Mouse (Mus musculus) left cerebral cortex, postnatal 25 days (tissue): ENCODE measurements around the gene Kif26a. TPM values are rescaled to one million over a fixed set of nuclear protein-coding genes. Genes with fewer than 3 reads are reported as not detected.

Experiments used
- DNase-seq, 2 experiments: peaks; one replicate each; pipeline ENCODE4 v3.0.0; 2022; ENCODE audit warnings: low spot score in 2 of 2, mixed read lengths in 1 of 2
- intact Hi-C: fragments of 180-260 bp; cut with DNase I; formaldehyde crosslinking; loops from one replicate; pipeline ENCODE4 v1.15.1; 2025
- total RNA-seq, 2 experiments: library from RNA; stranded (reverse); gene quantifications; 2 replicates each; pipeline ENCODE4 v1.2.3; 2021

The Kif26a gene
- total RNA-seq, 2 experiments from 2014 or later: 4.6 to 4.8 TPM

- intact Hi-C loops: no loop called here
- DNase-seq: no peak
These were observed 9.4 kb downstream of the Kif26a start for GRCm38 (mm10) chr12:112155218-112156051.

GRCm38 (mm10) chr12:112156804-112157203, 10.8 kb downstream of the Kif26a start:
- intact Hi-C loops: no loop called here
- DNase-seq: no peak

DNA sequence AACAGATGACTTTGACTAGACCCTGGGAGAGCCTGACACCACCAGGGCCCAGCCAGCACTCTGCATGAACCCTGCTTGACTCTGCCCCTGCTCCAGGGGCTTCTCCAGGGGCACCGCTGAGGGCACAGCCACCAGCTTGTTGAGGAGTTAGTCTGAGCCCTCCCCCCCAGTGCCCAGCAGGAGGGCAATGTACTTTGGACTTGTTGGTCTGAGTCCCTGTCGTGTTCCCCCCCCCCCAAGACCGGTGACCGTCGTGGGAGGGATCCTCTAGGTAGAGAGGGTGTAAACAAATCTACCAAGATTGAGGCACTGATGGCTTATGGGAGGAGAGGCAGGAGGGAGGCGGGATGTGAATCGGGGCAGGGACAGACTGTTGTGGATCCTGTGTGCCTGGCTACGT, 12.2 kb downstream of the Kif26a start:
- DNase-seq: no peak
- intact Hi-C loops: no loop called here

DNA sequence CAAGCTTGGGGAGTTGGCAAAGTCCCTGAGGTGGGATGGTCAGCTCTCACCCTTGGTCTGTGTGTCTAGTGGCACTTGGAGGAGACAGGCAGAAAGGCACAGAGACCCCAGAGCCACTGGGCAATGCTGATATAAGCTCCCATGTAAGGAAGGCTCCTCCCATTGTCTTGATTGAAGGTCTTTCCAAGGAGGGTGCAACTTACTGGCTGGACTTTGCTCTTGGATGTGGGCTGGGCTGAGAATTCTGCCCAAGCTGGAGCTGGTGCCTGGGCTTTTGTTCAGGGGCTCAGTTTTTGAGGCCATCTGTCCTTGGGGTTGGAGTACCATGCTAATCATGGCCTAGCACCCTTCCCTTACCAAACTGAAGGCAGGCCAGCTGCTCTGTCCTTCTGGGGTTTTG, 12.8 kb downstream of the Kif26a start:
- no peak for DNase-seq
- intact Hi-C loops: no loop called here

DNA sequence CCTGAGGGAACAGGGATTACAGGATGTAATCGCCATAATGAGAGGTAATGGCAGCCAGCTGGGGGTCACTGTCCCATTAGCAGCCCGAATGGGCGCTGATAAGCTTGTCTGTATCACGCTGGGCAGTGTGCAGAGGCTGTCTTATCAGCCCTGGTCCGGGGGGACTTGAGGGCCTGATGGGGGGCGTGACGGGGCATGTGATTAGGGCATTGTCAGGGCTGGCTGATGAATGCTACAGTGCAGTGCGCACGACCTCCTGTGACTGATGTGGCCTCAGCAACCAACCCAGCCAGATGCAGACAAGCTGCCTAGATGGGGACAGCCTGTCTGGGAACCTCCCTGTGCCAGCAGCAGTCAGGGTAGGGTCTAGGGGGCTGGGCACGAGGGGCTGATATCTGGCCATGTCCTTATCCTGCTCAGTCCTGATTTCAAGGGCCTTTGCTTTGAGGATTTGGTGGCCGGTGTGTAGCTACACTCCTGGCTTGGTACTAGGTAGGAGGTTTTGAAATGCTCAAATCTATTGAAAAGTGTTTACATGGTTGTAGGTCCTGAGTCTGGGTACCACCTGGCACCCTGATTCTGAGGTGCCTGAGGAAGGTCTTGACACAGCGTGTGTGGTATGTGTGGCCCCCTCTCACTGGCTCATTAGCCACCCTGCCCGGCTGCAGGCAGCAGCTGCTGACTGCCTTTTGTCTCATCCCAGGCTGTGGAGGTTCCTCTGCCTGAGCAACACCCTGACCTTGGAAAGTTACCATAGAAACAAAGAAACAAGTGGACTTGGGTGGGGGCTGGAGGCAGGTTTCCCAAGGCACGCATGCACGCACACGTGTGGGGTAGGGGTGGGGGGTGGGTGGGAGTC, 18.2 kb downstream of the Kif26a start:
- intact Hi-C loops: no loop called here
- DNase-seq: no peak

- intact Hi-C loops: no loop called here
- no peak for DNase-seq
These were observed 18.8 kb downstream of the Kif26a start for GRCm38 (mm10) chr12:112164840-112165219.

DNA sequence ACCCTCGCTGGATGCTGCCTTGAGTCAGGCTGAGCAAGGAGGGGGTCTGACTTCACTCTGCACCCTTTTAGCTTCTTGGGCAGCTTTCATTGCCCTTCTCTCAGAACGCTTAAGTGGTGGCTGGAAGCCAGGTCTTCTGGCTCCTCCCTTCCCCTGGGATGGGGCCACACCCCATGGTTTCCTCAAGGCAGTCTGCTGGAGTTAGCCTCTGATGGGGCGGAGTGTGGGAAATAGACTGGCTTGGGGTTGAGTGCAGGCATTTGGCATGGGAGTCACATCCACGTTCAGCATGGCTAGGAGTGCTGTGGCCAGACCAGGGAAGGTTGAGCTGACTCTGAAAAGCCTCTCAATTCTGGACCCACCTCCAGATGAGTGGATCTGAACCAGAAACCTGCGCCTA, 23.2 kb downstream of the Kif26a start:
- intact Hi-C loops: no loop called here
- DNase-seq: no peak

- DNase-seq: no peak
- intact Hi-C loops: no loop called here
These were observed 24.9 kb downstream of the Kif26a start for GRCm38 (mm10) chr12:112170671-112171574.

DNA sequence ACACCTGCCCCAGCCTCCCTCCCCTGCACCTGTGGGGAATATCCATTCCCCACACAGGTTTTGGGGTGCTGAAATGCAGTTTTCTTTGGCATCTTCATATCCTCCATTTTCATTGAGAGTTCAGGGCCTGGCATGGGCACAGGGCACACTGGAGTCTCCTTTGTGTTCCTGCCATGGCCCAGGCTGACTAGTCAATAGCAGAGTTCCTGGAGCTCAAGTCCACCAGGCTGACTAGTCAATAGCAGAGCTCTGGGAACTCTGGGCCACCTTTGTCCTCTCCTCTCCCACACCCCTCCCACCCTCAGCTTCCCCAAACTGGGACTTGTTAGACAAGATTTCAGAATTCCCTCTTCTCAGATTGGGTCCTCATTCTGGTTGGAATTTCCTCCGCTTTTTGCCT, 25.6 kb downstream of the Kif26a start:
- intact Hi-C loops: no loop called here
- no peak for DNase-seq

DNA sequence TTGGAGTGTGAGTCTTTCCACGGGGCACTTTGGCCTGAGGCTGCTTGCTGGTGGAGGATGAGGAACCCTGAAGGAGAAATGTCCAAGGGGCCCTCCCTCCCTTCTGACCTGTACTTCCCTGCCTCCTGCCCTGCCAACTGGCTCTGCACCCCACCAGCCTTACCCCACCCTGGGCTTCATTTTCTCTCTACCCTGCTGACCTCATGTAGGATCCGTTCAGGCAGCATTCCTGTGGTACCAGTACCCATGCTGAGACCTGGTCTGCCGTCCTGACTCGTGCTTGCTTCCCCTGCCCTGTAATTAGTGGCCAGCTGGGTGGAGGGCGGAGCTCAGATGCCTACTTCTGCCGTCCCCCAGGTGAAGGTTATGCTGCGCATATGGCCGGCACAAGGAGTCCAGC, 26.2 kb downstream of the Kif26a start:
- intact Hi-C loops: no loop called here
- no peak for DNase-seq

GRCm38 (mm10) chr12:112177679-112178078, 31.7 kb downstream of the Kif26a start:
- no peak for DNase-seq
- intact Hi-C loops: no loop called here

DNA sequence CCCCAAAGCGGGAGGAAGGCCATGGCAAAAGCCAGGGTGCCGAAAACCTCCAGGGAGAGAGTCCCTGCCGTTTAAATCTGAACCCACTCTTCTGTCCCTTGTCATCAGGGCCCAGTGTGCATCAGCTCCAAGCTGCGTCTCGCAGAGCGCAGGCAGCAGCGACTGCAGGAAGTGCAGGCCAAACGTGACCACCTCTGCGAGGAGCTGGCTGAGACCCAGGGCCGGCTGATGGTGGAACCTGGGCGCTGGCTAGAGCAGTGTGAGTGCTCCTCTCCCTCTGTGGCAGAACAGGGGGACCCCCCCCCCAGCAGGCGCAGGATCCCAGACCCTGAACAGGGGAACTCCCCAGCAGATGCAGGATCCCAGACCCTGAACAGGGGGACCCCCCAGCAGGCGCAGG, 33.7 kb downstream of the Kif26a start:
- DNase-seq: no peak
- intact Hi-C loops: no loop called here

DNA sequence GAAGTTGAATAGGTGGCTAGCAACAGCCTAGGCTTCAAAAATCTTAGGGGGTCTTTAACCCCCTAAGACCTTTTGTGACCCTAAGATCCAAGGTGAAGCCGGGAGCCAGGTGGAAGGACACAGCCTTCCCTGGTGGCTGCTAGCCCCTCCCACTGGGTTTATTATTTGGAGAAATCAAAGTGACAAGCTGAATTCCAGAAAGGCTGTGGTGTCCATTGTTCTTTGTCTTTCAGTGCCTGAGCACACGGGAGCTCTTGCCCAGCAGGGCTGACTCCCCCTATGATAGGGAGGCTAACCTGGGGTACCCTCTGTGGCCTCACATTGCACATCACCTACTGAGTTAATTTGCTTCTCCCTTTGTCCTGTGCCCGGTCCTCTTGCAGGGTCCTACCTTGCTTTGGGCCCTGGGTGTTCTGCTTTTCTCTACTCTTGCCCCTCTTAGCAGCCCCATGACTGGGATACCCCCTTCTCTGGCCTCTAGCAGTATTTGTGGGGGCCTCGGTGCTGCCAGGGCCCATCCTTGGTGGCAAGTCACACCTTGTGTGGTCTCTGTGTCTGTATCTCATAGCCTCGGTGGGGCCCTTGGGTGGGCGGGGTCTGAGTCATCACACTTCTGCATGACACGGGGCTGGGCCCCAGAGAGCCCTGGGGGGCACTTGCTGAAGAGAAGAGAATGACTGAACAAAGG, 36.1 kb downstream of the Kif26a start:
- intact Hi-C loops: no loop called here
- DNase-seq: no peak

DNA sequence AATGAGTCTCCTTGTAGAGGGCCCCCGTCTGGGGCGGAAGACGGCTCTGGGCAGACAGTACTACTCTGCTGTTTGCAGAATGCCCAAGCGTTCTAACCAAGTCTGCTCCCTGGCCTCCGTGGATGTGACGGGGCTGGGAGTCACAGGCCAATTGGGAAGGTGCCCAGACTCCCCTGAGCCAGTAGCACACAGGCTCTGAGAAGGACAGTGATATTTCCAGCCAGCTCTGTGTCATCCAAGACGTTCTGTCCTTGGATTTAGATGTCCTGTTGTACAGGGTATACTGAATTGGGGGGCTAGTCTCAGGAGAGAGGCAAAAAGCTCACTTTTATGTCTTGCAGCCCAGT, 36.6 kb downstream of the Kif26a start:
- DNase-seq: no peak
- intact Hi-C loops: no loop called here

DNA sequence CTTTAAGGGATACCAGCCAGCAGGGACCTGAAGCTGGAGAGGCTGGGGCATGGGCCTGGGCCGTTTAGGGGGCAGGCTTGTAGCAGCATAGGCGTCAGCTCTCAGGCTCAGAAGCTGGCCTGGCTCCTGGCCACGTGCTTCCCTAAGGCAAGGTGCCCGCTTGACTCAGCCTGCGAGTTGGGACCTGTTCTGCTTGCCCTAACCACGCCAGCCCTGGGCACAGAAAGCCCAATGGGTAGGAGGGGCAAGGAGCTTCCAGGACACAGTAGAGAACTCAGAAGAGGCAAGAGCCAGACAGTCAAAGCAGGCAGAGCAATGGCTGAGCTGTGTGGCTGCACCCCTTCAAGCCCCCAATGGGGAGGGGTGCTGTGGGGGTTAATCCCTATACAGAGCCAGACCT, 37.7 kb downstream of the Kif26a start:
- DNase-seq: no peak
- intact Hi-C loops: no loop called here

DNA sequence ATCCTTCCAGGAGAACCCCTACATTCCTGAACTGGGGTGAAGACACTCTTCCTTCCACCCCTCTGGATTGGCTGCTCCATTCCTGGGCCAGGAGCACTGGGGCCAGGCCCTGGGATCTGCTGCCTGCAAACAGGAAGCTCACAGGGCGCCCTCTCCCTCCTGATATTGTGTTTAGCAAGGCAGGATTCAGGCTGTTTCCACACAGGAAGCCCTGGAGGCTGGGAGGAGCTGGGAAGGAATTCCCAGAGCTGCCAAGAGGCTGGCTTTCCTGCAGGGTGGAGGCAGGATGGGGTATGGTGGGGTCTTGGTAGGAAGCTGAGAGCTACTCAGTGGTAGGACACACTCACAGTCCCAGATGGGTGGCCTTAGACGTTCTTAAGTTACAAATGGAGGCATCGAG, 38.4 kb downstream of the Kif26a start:
- DNase-seq: no peak
- intact Hi-C loops: no loop called here

DNA sequence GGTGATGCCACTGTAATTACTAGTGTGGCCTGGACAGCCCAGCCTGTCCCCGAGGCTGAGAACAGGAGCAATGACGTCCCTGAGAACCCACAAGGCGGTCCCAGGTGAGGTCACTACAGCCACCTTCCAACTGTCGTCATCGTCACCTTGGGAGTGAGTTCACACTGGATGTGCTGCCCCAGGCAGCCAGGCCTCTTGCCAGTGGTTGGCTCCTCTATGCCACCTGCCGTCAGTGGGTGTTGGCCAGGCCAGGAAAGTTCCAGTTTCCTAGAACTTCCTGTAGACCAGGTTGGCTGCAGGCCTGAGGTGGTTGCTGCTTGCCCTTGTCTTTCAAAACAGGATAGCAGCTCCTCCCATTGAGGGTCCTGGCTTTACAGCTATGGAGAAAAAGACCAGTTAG, 40.9 kb downstream of the Kif26a start:
- intact Hi-C loops: no loop called here
- DNase-seq: no peak

DNA sequence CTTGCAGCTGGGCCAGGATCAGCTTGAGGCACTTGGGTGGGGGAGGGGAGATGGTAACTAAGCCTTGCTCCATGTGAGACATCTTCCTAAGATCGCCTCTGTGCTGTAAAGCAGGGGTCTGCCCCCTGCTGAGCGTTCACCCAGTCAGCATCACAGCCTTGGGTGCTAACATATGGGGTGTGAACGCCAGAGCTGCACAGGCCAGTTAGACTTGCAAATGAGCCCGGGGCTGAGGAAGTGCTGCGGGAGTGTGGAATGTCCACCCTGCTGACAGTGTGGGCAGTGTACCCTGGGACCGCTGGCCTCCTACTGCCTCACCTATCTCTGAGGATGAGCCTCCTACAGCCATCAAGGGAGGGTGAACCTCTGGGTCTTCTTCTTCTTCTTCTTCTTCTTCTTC, 45.7 kb downstream of the Kif26a start:
- DNase-seq: peak in 1 of 2 experiments; percentile 70
- intact Hi-C loops: no loop called here

GRCm38 (mm10) chr12:112195019-112195418, 49.0 kb downstream of the Kif26a start:
- intact Hi-C loops: no loop called here
- no peak for DNase-seq

- intact Hi-C loops: no loop called here
These were observed 50.6 kb downstream of the Kif26a start for GRCm38 (mm10) chr12:112196562-112196961.

More at GRCm38 (mm10) chr12:112196562-112196961, 50.6 kb downstream of the Kif26a start:
- DNase-seq: no peak
